Mouse (Mus musculus): ENCODE measurements around the gene Haus3. TPM values are rescaled to one million over a fixed set of nuclear protein-coding genes. Genes with fewer than 3 reads are reported as not detected.

Gene Haus3
- total RNA-seq, 2 experiments from 2014 or later = 2.7 to 3.6 TPM

- peak; percentile 99 to 100 for DNase-seq
- intact Hi-C loops (cut with DNase I) = loop anchor here (2.0 to 10.0 kb wide), 4 partner anchors 17 to 533 kb away; partner anchors contain the start of genes Nelfa, Slbp, Tacc3 and Tmem129
These were observed 18.4 kb upstream of the Haus3 start, which contains the start of gene Mxd4 for GRCm38 (mm10) chr5:34187601-34188316. Gene Mxd4 (minus strand): TSS chr5:34187720.

GRCm38 (mm10) chr5:34186961-34187391, 17.6 kb upstream of the Haus3 start:
- intact Hi-C loops (cut with DNase I) = loop anchor here (2.0 to 10.0 kb wide), 4 partner anchors 16 to 532 kb away; partner anchors contain the start of genes Nelfa, Slbp, Tacc3 and Tmem129
- DNase-seq = peak; percentile 58 to 60

- DNase-seq = peak in 1 of 2 experiments; percentile 4
- intact Hi-C loops (cut with DNase I) = loop anchor here (2.0 to 10.0 kb wide), 4 partner anchors 16 to 532 kb away; partner anchors contain the start of genes Nelfa, Slbp, Tacc3 and Tmem129
These were observed 17.1 kb upstream of the Haus3 start for GRCm38 (mm10) chr5:34186391-34186790.

- DNase-seq = peak in 1 of 2 experiments; percentile 6
- intact Hi-C loops (cut with DNase I) = loop anchor here (2.0 to 10.0 kb wide), 4 partner anchors 15 to 531 kb away; partner anchors contain the start of genes Nelfa, Slbp, Tacc3 and Tmem129
These were observed 16.5 kb upstream of the Haus3 start for GRCm38 (mm10) chr5:34185791-34186190.

GRCm38 (mm10) chr5:34185051-34185580, 15.8 kb upstream of the Haus3 start:
- intact Hi-C loops (cut with DNase I) = loop anchor here (10.0 kb wide), 3 partner anchors 250 to 530 kb away; partner anchors contain the start of genes Nelfa, Slbp, Tacc3 and Tmem129
- peak in 1 of 2 experiments; percentile 3 for DNase-seq

GRCm38 (mm10) chr5:34183976-34184375, 14.6 kb upstream of the Haus3 start:
- intact Hi-C loops (cut with DNase I) = loop anchor here (10.0 kb wide), 3 partner anchors 249 to 529 kb away; partner anchors contain the start of genes Nelfa, Slbp, Tacc3 and Tmem129
- DNase-seq = no peak

GRCm38 (mm10) chr5:34183156-34183880, 14.0 kb upstream of the Haus3 start:
- peak in 1 of 2 experiments; percentile 65 for DNase-seq
- intact Hi-C loops (cut with DNase I) = loop anchor here (10.0 kb wide), 3 partner anchors 249 to 529 kb away; partner anchors contain the start of genes Nelfa, Slbp, Tacc3 and Tmem129

- intact Hi-C loops (cut with DNase I) = loop anchor here (10.0 kb wide), 3 partner anchors 248 to 528 kb away; partner anchors contain the start of genes Nelfa, Slbp, Tacc3 and Tmem129
- DNase-seq = no peak
These were observed 13.2 kb upstream of the Haus3 start for GRCm38 (mm10) chr5:34182486-34182885.

- DNase-seq = no peak
These were observed 8.5 kb upstream of the Haus3 start for GRCm38 (mm10) chr5:34177821-34178220.

GRCm38 (mm10) chr5:34177091-34177490, 7.8 kb upstream of the Haus3 start:
- intact Hi-C loops (cut with DNase I) = no loop called here
- DNase-seq = no peak

More at GRCm38 (mm10) chr5:34177821-34178220, 8.5 kb upstream of the Haus3 start:
- intact Hi-C loops (cut with DNase I) = no loop called here

- no peak for DNase-seq
- intact Hi-C loops (cut with DNase I) = no loop called here
These were observed 7.4 kb upstream of the Haus3 start for GRCm38 (mm10) chr5:34176691-34177090.

GRCm38 (mm10) chr5:34175403-34175694, 6.0 kb upstream of the Haus3 start:
- intact Hi-C loops (cut with DNase I) = no loop called here
- no peak for DNase-seq

GRCm38 (mm10) chr5:34174550-34175402, 5.4 kb upstream of the Haus3 start:
- intact Hi-C loops (cut with DNase I) = no loop called here
- DNase-seq = no peak

- intact Hi-C loops (cut with DNase I) = no loop called here
- no peak for DNase-seq
These were observed 4.7 kb upstream of the Haus3 start for GRCm38 (mm10) chr5:34174021-34174420.

GRCm38 (mm10) chr5:34170726-34171125, 1.4 kb upstream of the Haus3 start:
- DNase-seq = no peak
- intact Hi-C loops (cut with DNase I) = loop anchor here (2.0 kb wide), 1 partner anchor 16 kb away; the partner anchor contains the start of gene Mxd4

- no peak for DNase-seq
- intact Hi-C loops (cut with DNase I) = loop anchor here (2.0 kb wide), 1 partner anchor 17 kb away; the partner anchor contains the start of gene Mxd4
These were observed 627 bp upstream of the Haus3 start for GRCm38 (mm10) chr5:34169954-34170353.

- intact Hi-C loops (cut with DNase I) = no loop called here
- no peak for DNase-seq
These were observed 1.5 kb downstream of the Haus3 start for GRCm38 (mm10) chr5:34167857-34168256.

- DNase-seq = no peak
These were observed 3.5 kb downstream of the Haus3 start for GRCm38 (mm10) chr5:34165793-34166192.

GRCm38 (mm10) chr5:34148476-34148875, 20.9 kb downstream of the Haus3 start:
- DNase-seq = no peak
- intact Hi-C loops (cut with DNase I) = no loop called here

More at GRCm38 (mm10) chr5:34165793-34166192, 3.5 kb downstream of the Haus3 start:
- intact Hi-C loops (cut with DNase I) = no loop called here

Measured in gastrocnemius, postnatal 36 days (tissue).